Mouse (Mus musculus) adrenal gland, postnatal 10 days (tissue): ENCODE data around the gene Cdh13. TPM values are rescaled to one million over a fixed set of nuclear protein-coding genes. Genes with fewer than 3 reads are reported as not detected.

Experiments
- DNase-seq: peaks from one replicate; pipeline ENCODE4 v3.0.0; 2021; ENCODE audit warnings: mixed read lengths
- total RNA-seq, 2 experiments: library from RNA; stranded (reverse); gene quantifications; 2 replicates each; pipeline ENCODE4 v1.2.3; 2021

Cdh13 gene
- total RNA-seq, 2 experiments from 2014 or later = 25.9 to 31.2 TPM

GRCm38 (mm10) chr8:118380782-118381181 lies 97.2 kb downstream of the Cdh13 start:
- no peak for DNase-seq

- DNase-seq = no peak
These were observed 98.1 kb downstream of the Cdh13 start for GRCm38 (mm10) chr8:118381641-118382040.

GRCm38 (mm10) chr8:118384314-118384713 lies 100.8 kb downstream of the Cdh13 start:
- no peak for DNase-seq

- DNase-seq = no peak
These were observed 105.9 kb downstream of the Cdh13 start for GRCm38 (mm10) chr8:118389456-118389855.

- DNase-seq = peak; percentile 26
These were observed 110.5 kb downstream of the Cdh13 start for GRCm38 (mm10) chr8:118393909-118394650.

- DNase-seq = no peak
These were observed 111.6 kb downstream of the Cdh13 start for GRCm38 (mm10) chr8:118395178-118395577.

- DNase-seq = no peak
These were observed 121.3 kb downstream of the Cdh13 start for GRCm38 (mm10) chr8:118404836-118405235.

- no peak for DNase-seq
These were observed 123.8 kb downstream of the Cdh13 start for GRCm38 (mm10) chr8:118407322-118407721.

- no peak for DNase-seq
These were observed 125.9 kb downstream of the Cdh13 start for GRCm38 (mm10) chr8:118409396-118409795.

- DNase-seq = no peak
These were observed 126.9 kb downstream of the Cdh13 start for GRCm38 (mm10) chr8:118410341-118410970.

GRCm38 (mm10) chr8:118415672-118416071 lies 132.1 kb downstream of the Cdh13 start:
- DNase-seq = no peak

GRCm38 (mm10) chr8:118416811-118417355 lies 133.3 kb downstream of the Cdh13 start:
- no peak for DNase-seq

GRCm38 (mm10) chr8:118422624-118423023 lies 139.1 kb downstream of the Cdh13 start:
- no peak for DNase-seq

GRCm38 (mm10) chr8:118428941-118429340 lies 145.4 kb downstream of the Cdh13 start:
- no peak for DNase-seq

- DNase-seq = no peak
These were observed 148.4 kb downstream of the Cdh13 start for GRCm38 (mm10) chr8:118431731-118432440.

GRCm38 (mm10) chr8:118433553-118434180 lies 150.1 kb downstream of the Cdh13 start:
- no peak for DNase-seq

- no peak for DNase-seq
These were observed 153.2 kb downstream of the Cdh13 start for GRCm38 (mm10) chr8:118436751-118437150.

GRCm38 (mm10) chr8:118437152-118437551 lies 153.6 kb downstream of the Cdh13 start:
- no peak for DNase-seq

GRCm38 (mm10) chr8:118437874-118438273 lies 154.3 kb downstream of the Cdh13 start:
- DNase-seq = no peak

- no peak for DNase-seq
These were observed 156.3 kb downstream of the Cdh13 start for GRCm38 (mm10) chr8:118439857-118440256.

- peak; percentile 56 for DNase-seq
These were observed 159.8 kb downstream of the Cdh13 start for GRCm38 (mm10) chr8:118443361-118443760.

GRCm38 (mm10) chr8:118444651-118445207 lies 161.2 kb downstream of the Cdh13 start:
- DNase-seq = no peak
